Mouse (Mus musculus): Measurements from ENCODE around the gene Klhl29. TPM values are rescaled to one million over a fixed set of nuclear protein-coding genes. Genes with fewer than 3 reads are reported as not detected.

Gene Klhl29
- total RNA-seq, 2 experiments from 2014 or later = 18.3 to 18.6 TPM

DNA sequence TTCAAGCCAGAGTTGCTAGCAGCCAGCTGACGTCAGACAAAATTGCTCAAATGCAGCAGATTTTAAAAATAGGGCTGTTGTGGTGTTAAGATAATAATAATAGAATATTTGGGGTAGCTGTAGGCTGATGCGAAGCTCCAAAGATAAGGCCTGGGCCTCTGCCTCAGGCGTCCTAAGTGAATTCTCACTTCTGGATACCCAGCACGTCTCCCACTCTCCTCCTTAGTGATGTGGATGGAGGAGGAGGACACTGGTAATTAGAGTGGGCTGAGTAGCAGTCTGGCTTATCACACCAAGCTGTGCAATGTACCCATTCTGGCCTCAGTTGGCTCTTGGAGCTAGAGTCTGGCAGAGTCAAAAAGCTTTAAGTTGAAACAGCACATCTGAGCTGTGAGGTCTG, 118.3 kb downstream of the Klhl29 start:
- no peak for DNase-seq (ENCODE audit: low spot score in 2 of 2)

DNA sequence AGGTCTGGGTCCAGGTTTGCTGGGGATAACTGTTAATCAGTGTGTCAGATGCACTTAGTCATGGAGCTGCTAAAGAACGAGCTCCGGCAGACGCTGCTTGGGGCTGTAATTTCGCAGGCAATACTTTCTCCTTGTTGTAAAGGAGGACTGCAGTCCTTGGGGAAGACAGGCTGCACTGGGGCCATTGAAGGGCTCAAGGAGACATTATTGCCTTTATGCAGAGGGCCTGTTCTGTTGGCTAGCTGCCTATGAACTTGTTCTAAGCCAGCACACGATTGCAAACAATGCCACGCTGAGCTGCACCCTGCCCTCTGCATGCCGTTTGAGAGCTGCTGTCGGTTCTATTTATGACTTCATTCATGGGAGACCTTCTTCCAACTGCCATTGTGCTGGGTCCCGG, 120.4 kb downstream of the Klhl29 start:
- DNase-seq (ENCODE audit: low spot score in 2 of 2) = no peak

DNA sequence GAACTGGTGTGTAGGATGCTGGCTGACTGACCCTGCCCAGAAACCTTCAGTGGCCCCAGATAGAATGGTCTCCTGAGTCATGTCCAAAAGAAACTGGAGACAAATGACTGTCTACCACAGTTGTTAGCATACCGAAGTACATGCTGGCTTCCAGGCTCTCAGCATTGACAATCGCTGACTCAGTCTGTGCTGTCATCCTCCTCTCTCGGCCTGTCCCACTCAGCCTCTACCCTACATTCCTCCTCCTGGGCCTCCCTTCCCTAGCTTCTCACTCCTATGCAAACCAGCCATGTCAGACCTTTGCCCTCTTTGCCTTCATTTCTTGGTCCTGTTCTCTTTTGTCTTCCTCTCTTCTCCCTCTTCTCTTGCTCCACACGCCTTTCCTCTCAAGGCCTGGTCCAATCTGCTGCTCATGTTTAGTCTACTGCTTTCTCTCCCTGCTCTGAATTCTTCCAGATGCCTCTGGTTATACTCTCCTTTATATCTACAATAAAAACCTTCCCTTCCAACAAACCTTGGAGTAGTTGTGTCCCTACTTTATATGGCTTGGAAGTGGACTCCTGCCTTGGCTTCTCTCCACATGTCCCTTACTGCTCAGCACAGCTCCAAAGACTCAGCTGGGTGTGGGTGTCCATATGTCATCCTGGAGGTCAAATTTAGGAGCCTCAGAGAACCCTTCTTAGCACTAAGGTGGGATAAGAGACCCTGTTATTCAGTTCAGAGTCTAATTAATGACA, 121.1 kb downstream of the Klhl29 start:
- no peak for DNase-seq (ENCODE audit: low spot score in 2 of 2)

DNA sequence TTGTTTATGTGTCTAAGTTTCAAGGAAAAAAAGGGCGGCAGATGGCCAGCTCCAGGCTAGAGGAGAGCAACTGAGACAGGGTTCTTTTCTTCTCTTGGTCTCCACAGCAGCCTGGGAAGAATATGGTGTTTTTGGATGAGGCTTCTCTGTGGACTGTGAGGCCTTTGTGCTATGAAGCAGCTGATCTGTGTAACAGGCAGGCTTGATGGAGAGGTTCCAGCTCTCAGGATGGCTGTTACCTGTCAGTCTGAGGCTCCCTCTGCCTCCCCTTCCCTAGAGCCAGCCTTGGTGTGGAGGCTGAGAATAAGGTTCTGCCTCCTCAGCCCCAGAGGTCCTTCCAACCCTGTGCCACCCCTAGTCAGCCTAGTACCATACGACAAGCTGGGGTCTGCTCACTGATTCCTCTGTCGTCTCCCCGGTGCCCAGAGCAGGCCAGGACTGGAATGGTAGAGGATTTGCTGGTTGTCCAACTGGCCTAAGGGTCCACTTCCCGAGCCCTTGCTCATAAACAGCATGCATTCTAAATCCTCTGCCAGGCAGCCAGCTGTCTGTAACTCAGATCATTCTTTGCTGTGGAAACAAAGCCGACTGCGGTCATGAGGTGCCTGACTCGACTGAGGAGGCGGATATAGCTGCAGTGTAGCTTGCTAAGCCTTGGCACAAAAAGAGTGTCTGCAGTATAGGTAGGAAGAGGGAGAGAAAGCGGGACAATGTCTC, 122.0 kb downstream of the Klhl29 start:
- DNase-seq (ENCODE audit: low spot score in 2 of 2) = no peak

DNA sequence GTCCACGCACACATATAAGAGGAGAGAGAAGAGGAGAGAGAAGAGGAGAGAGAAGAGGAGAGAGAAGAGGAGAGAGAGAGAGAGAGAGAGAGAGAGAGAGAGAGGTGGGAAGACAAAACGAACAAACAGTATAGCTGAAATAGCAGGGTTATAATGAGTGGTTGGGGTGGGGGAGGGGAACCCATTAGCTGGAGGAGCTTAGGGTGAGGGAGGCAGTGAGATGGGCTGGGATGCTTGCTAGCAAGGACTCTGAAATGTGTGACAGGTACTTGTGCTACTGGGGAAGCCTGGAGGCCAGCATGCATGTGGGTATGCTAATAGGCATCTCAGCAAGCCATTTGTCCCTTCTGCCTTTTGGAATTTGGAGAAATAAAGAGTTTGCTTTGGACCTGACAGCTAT, 122.9 kb downstream of the Klhl29 start:
- DNase-seq (ENCODE audit: low spot score in 2 of 2) = no peak

DNA sequence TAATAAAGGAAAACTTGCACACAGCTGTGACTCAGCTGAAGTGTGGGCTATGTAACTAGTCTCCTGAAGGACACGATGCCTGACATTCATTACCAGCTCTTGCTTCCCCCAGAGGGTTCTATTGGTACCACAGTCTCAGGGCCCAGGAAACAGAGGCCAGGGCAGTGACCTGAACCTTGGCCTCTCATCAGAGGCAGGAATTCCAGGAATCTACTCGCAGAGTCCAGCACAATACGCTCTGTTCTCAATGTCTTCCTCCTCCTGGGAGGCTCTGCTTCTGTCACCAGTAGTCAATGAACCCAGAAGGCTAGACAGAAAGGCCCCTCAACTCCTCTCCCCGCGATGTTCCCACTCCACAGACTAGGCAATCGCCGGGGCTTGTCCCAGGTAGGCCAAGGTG, 125.4 kb downstream of the Klhl29 start:
- DNase-seq (ENCODE audit: low spot score in 2 of 2) = no peak

DNA sequence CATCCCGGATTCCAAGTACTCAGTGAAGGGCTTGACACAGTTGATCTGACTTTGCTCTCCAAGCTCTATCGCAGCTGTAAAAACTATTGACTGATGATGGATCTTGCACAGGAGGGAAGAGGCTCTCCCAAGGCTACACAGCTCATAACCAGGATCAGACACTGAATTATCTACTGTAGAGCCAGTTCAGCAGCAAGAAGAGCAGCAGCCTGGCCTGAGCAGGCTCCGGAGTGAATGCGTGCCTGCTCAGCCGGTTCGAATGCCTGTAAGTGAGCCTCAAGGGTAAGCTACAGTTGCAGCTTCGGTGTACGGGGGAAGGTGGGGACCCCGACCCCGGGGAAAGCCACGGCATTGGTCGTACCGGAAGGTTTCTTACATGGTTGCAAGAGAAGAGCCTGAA, 126.4 kb downstream of the Klhl29 start:
- no peak for DNase-seq (ENCODE audit: low spot score in 2 of 2)

DNA sequence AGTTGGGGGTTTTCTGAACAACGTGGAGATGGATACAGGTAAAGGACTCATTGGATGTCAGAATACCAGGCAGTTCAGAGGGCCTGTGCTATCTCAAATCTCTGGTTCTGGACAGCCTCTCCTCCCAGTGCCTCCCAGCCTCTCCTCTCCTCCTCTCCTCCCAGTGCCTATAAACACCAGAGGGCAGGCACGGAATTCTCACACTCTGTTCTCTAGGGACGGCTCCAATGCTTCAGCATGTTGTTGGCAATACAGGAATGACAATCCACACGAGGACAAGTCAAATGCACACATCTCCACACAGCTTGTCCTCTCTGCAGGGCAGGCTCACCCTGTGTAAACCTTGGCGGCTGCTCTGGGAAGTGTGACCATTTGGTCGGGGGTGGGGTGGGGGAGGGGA, 128.0 kb downstream of the Klhl29 start:
- DNase-seq (ENCODE audit: low spot score in 2 of 2) = no peak

DNA sequence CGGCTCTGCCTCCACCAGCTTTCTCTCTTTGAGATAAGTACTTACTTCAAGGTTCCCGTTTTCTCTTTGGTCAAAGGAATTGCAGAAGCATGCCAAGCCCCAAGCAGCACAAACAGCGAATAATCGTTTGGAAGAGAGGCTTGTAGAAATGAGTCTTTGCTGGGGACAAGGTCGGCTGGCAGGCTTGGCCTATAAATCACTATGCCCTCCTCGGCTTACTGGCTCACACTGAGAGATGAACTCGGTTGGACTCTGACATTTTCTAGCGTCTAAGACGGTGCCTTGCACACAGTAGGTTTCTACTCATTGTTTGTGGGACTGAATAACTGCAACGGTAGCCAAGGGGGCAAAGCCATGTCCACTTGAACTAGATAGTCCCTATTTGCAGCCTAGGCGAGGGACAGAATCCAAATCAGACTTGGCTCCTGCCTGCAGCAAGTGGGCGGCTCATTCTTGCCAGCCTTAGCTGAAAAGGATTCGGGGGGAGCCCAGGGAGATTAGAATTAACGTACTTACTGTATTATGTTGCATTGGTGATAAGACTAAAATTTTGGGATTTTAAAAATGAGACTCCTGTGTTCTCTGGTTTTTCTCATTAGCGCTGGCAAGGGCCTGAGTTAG, 128.7 kb downstream of the Klhl29 start:
- peak in 1 of 2 experiments; percentile 47 for DNase-seq (ENCODE audit: low spot score in 2 of 2)

DNA sequence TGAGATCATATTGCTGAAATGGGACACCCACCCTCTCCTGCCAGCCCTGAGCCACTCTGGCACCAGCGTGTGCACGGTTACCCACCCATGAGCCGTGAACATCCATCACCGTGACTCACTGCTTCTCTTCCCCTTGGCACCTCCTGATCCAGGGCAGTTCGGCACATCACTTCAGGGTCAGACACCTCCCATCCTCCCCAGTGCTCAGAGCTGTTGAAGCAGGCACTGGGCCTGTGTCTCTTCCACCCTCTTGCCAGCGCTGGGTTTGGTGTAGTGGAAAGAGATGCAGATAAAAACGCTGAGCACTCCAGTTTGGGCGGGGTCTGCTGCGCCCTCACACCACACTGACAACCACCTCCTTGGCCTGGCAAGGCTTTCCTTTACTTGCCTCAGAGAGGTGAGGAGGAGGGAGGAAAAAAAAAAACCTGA, 129.3 kb downstream of the Klhl29 start:
- peak in 1 of 2 experiments; percentile 50 for DNase-seq (ENCODE audit: low spot score in 2 of 2)

DNA sequence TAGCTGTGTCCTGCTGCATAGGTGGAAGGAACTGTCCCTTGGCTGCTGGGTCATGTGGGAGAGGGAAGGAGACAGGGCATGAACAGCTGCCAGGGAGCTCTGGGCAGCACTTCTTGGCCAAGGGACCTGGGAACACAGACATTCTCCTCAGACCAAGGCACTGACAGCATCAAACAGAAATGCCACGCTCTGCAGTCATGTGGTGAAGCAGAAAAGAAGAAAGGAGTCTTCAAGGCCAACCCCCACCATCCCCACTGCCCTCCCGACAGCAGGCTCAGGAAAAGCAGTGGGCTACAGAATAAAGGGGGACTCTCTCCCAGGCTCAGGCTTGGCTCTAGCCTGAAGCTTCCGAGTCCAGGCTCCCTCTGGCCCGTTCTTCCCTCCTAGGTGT, 130.3 kb downstream of the Klhl29 start:
- DNase-seq (ENCODE audit: low spot score in 2 of 2) = no peak

DNA sequence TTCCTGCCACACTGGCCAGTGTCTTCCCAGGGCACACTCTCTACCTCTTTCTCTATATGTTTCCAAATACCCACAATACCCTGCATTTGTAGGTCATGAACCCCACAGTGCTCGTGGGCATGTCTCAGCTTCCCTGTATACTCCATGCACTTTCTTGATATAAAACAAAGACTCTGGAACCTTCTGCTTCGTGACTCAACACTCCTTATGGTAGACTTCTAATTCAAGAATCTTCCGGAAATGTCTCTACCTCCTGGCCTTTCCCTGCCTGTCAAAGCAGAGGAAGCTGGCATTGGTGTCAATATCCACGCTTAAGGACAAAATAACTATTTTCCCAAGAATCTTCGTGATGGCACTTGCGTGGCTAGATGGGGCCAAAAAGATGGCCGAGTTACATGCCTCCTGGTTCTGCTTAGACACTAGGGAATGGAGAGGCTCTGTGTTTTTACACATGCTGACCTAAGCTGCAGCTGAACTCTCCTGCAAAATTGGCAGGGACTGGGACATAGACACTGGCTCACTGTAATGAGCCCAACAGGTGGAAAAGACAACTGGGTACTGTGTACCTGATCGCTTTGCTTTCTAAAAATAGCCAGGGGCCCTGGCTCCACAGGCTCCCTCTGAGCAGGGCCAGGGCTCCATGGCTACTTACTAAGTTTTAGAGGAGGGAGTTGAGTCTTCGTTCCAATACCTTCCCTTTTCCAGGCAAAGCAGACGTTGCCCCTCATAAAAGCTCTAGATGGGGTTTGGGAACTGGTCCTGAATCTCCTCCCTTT, 130.9 kb downstream of the Klhl29 start:
- no peak for DNase-seq (ENCODE audit: low spot score in 2 of 2)

DNA sequence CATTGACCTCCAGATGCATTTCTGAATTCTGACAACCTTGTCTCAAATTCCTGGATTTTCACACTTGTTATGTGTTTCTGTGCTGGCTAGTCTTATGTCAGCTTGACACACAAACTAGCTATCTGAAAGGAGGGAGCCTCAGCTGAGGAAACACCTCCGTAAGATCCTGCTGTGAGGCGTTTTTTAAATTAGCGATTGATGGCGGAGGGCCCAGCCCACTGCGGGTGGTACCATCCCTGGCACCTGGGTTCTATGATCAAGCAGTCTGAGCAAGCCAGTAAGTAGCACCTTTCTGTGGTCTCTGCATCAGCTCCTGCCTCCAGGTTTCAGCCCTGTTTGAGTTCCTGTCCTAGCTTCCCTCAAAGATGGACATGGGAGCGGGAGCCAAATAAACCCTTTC, 131.6 kb downstream of the Klhl29 start:
- DNase-seq (ENCODE audit: low spot score in 2 of 2) = no peak

DNA sequence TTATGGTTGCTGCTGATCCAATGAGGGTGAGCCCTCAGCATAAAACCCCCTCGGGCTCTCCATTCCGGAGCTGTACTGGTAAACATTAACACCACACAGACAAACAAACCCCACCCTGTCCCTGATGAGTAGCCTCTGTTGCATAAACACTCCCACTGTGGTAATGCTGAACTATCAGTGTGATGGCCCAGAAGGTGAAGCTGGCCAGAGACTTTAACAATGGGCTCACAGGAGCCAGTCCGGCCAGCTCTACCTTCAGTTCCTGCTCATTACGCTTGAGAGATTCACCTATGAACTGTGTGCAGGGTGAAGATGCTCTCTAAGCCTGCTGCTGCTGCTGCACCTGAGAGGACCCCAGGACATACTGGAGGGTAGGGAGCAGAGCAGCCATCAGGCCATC, 132.0 kb downstream of the Klhl29 start:
- no peak for DNase-seq (ENCODE audit: low spot score in 2 of 2)

DNA sequence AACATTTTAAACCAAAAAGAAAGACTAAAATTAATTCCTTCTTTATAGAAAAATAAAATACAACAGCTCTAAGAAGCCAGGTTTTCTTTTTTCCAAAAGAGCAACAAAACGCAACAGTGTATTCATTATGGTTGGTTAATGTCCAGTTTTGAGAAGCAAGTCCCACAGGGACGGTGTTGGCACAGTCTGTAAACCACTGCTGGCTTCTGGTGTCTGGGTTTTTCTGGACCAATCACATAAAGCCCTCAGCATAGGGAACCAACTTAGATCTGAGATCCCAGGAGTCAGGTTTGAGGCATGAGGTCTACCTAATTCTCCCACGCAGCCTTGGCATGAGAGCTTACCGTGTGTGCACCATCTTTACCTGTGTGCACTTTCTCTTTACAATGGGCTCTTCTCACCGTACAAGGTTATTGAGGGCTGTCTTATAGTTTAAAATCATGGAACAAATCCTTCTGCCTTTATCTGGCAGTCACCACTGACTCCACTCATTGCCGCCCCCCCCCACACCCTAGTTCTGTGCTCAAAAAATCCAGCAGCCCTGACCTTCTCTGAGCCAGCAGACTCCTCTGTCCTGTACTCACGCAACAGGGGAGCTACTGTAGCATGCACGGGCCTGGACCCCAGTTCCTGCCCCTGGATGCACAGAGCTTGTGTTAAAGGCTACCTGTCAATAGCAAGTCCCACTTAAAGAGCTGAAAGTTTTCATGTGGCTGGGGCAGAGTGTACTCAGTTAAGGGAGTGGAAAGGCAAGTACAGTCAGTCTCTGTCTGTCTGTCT, 132.7 kb downstream of the Klhl29 start:
- DNase-seq (ENCODE audit: low spot score in 2 of 2) = no peak

DNA sequence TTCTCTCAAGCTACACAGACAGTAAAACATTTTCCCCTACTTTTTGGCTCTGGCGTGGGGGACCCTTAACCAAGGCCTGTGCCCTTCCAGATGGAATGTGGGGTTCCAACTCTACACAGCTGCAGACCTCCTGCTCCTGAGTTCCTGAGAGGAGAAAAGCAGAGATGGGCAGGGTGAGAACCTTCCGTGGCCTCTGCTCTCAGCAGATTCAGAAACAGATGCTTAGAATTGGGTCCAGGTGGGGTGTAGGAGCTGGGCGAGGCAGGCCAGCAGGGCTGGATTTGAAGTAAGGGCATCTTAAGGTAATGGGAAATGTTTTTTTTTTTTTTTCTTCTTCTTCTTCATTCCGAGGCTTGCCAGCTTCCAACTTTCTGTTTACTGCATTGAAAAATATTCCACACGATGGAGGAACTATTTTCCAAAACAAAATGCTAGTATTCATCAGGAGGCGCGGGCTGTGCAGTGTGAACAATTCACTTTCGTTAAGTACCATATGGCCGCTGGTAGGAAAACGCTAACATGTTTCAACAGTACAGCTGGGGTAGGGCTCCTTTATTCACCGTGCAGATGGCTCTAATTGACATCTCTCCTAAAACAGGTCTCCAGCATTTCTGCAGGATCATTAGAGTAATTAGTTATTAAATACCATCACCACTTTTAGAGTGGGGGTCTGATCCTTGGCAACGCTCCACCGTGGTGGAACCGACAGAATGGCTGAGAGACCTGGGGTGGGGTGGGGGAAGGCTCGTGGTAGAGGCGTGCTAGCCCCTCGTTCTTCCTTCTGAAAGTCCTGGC, 135.8 kb downstream of the Klhl29 start:
- no peak for DNase-seq (ENCODE audit: low spot score in 2 of 2)

DNA sequence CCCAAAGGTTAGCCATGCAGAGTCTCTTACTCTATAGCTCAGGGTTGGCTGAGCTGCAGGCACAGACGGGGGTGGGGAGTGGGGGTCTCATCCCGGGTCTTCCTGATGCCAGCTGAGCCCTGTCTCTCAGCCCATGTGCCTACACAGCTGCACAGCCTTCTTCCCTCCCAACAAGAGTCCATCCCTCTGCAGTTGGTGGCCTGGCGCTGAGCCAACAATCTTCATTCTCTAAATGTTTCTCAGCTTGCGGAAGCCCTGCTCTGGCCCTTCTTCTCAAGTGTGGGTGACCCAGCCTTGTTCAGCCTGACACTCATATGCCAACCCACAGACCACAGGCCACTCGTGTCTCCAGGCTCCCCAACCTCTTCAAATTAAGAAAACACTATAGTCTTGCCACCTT, 138.4 kb downstream of the Klhl29 start:
- DNase-seq (ENCODE audit: low spot score in 2 of 2) = no peak

DNA sequence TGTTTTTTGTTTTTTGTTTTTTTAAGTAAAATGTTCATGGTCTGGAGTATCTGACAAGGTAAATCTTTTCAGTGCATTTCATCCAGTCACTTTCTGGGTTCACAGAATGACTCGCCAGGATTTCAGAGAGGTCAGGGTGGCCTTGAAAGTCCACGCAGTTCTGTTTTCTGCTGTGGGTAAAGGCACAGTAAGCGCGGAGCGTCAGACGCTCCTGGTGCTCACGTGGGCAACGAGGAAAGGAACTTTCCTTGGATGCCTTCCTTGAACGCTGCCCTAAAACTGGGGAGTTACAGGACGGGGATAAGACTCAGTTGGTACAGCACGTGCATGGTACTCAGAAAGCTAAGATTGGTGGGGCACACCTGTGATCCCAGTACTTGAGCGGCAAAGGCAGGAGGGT, 139.9 kb downstream of the Klhl29 start:
- DNase-seq (ENCODE audit: low spot score in 2 of 2) = no peak

DNA sequence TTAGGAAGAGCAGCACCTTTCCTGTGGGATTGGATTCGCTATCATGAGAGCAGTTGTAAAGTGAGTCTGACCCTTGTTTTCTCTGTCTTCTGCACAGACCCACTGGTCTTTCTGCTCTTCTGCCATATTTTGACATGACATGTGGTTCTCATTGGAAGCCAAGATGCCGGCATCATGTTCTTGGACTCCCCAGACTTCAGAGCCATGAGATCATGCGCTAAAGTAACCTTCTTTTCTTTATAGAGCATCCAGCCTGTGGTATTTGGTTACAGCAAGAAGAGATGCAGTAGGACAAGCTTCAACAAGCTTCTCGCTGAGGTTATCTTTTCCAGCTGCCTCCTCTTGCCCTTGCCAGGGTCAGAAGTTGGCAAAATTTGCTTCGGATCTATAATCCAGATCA, 145.0 kb downstream of the Klhl29 start:
- no peak for DNase-seq (ENCODE audit: low spot score in 2 of 2)

All from adrenal gland, postnatal 4 days (tissue).